Mouse (Mus musculus): Measurements from ENCODE around the gene Gab2.

DNA sequence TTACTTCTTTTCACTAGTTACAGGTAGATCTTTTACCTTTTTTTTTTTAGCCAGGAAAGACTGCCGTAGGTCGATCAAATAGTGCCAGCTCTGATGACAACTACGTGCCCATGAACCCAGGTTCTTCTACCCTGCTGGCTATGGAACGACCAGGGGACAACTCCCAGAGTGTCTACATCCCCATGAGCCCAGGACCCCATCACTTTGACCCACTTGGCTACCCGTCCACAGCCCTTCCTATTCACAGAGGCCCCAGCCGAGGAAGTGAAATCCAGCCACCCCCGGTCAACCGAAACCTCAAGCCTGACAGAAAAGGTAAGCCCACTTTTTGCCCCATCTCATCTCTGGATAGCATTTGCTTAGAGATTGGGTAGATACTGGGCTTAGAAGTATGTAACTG is 219.9 kb downstream of the Gab2 start:
- TF ChIP-seq USF1 (IDR thresholded peaks at IDR 0.05; ENCODE audit: low read depth) (no peak), POLR2A (IDR thresholded peaks at IDR 0.05; ENCODE audit: insufficient read length, low read depth) (no peak), SRF (IDR thresholded peaks at IDR 0.05; ENCODE audit: control insufficient read depth, insufficient read length, low read depth) (no peak), E2F4 (IDR thresholded peaks at IDR 0.05; ENCODE audit: insufficient read depth) (no peak), MAX (IDR thresholded peaks at IDR 0.05; ENCODE audit: low read depth) (no peak), TCF12 (IDR thresholded peaks at IDR 0.05; ENCODE audit: insufficient read depth, poor library complexity, severe bottlenecking) (no peak), MYOD1 (IDR thresholded peaks at IDR 0.05; ENCODE audit: control insufficient read depth in 1 of 3, insufficient read length in 2 of 3, low read depth in 2 of 3) (no peak), POLR2AphosphoS2 (IDR thresholded peaks at IDR 0.05; ENCODE audit: insufficient read length, low read depth) (no peak)

Data from myocyte (in vitro differentiated cells).